Mouse (Mus musculus) stomach, postnatal 0 days (tissue): ENCODE data around the gene Copz1.

Experiments used
- CTCF ChIP-seq: IDR thresholded peaks from 2 replicates; pipeline ENCODE4 v1.5.1; 2016; ENCODE audit warnings: antibody characterized with exemption, low read depth, mild to moderate bottlenecking, moderate library complexity
- EP300 ChIP-seq: optimal IDR thresholded peaks from 2 replicates; pipeline ENCODE3; 2016; ENCODE audit warnings: antibody characterized with exemption

GRCm38 (mm10) chr15:103281465-103282205 lies 9.1 kb downstream of the Copz1 start:
- no peak for TF ChIP-seq CTCF
- no peak for TF ChIP-seq EP300
